8 mouse cellular contexts compared by ENCODE assay signal in genomic region chr8:61759327-61760189, GRCm38 (mm10).
DNase-seq lines count a peak whose midpoint lies in the region; ATAC-seq and TF ChIP-seq lines count a peak whose summit lies in the region.

No protein-coding gene starts in this region.

- no peaks in the 10 kb centered on the region; the same call in 1 of the 2 replicates for H3K27me3 ChIP-seq in intestine, postnatal 0 days (replicated peaks; ENCODE audit: control insufficient read depth, insufficient read depth, low read length)
- no peaks in the 10 kb centered on the region for H3K27me3 ChIP-seq in stomach, postnatal 0 days (ENCODE audit: control insufficient read depth, insufficient read depth, low read length)

- no peak overlapping the region for H3K27ac ChIP-seq in brown adipose tissue, adult 24 weeks (replicated peaks; ENCODE audit: low read depth, low read length)
- no peak overlapping the region for H3K27ac ChIP-seq in intestine, postnatal 0 days (ENCODE audit: low read depth, low read length)
- H3K27ac ChIP-seq in stomach, postnatal 0 days (replicated peaks) = peak overlapping the region; percentile 79

- 2% methylated on average over 44 of the region's 44 CpGs for WGBS in intestine, postnatal 0 days
- WGBS in stomach, postnatal 0 days = under 1% methylated on average over 42 of the region's 44 CpGs

- peaks cover 3% of the 10 kb centered on the region; the same call in 1 of the 2 replicates for H3K4me1 ChIP-seq in brown adipose tissue, adult 24 weeks (ENCODE audit: control insufficient read depth, insufficient read depth, insufficient read length, low read length)
- no peaks in the 10 kb centered on the region for H3K4me1 ChIP-seq in intestine, postnatal 0 days (replicated peaks; ENCODE audit: control insufficient read depth, insufficient read depth, low read length)
- no peaks in the 10 kb centered on the region for H3K4me1 ChIP-seq in stomach, postnatal 0 days (replicated peaks; ENCODE audit: control insufficient read depth, insufficient read depth)

- no peaks in the 10 kb centered on the region for H3K36me3 ChIP-seq in intestine, postnatal 0 days (ENCODE audit: control insufficient read depth, insufficient read depth)
- no peaks in the 10 kb centered on the region for H3K36me3 ChIP-seq in stomach, postnatal 0 days (ENCODE audit: control insufficient read depth, insufficient read depth, low read length)

- TF ChIP-seq EP300 in stomach, postnatal 0 days (optimal IDR thresholded peaks at IDR 0.05) = no peak

- H3K4me3 ChIP-seq in brown adipose tissue, adult 24 weeks (ENCODE audit: insufficient read depth, low read depth, low read length) = peak overlapping the region; percentile 63
- H3K4me3 ChIP-seq in intestine, postnatal 0 days (ENCODE audit: low read depth, low read length) = peak overlapping the region; percentile 49
- peak overlapping the region; percentile 56 for H3K4me3 ChIP-seq in stomach, postnatal 0 days (ENCODE audit: low read depth, low read length)

- ATAC-seq in granulocyte monocyte progenitor cell, adult 5-6 weeks (replicated peaks; ENCODE audit: poor library complexity, severe bottlenecking) = peak; percentile 68
- peak; percentile 54 for ATAC-seq in intestine, postnatal 0 days
- peak; percentile 81 for ATAC-seq in stomach, postnatal 0 days (ENCODE audit: low FRiP score, low TSS enrichment)

- peak overlapping the region; percentile 97 for H3K4me2 ChIP-seq in intestine, postnatal 0 days (replicated peaks; ENCODE audit: low read depth)
- peak overlapping the region; percentile 83 for H3K4me2 ChIP-seq in stomach, postnatal 0 days (replicated peaks; ENCODE audit: low read depth)

- no peak for TF ChIP-seq CTCF in intestine, postnatal 0 days (IDR thresholded peaks at IDR 0.05; ENCODE audit: low read depth)
- TF ChIP-seq CTCF in stomach, postnatal 0 days (IDR thresholded peaks at IDR 0.05; ENCODE audit: low read depth) = no peak

- peak overlapping the region; percentile 55; the same call in 1 of the 2 replicates for H3K9ac ChIP-seq in intestine, postnatal 0 days (ENCODE audit: low read depth, low read length)
- peak overlapping the region; percentile 59 for H3K9ac ChIP-seq in stomach, postnatal 0 days (ENCODE audit: low read length)

- no peaks in the 10 kb centered on the region for H3K9me3 ChIP-seq in intestine, postnatal 0 days (ENCODE audit: control insufficient read depth)
- no peaks in the 10 kb centered on the region for H3K9me3 ChIP-seq in stomach, postnatal 0 days (ENCODE audit: control insufficient read depth, low read length)

- peak; percentile 23 to 46 for DNase-seq in layer of hippocampus, postnatal 10 days (ENCODE audit: low spot score in 2 of 2)
- DNase-seq in layer of hippocampus, postnatal 14 days (ENCODE audit: low spot score in 2 of 2) = no peak
- peak; percentile 48 to 68 for DNase-seq in lung, postnatal 4 days
- peak; percentile 65 for DNase-seq in stomach, postnatal 0 days (ENCODE audit: low spot score)
- no peak for DNase-seq in thymus, postnatal 10 days (ENCODE audit: low spot score in 2 of 2)

Comparison
In these comparisons a context has a peak if more than half of its experiments do, and no peak if none do; other contexts are left out.
1. DNase-seq: peak in layer of hippocampus, postnatal 10 days (2 of 2), lung, postnatal 4 days (2 of 2) and stomach, postnatal 0 days (single experiment); none in layer of hippocampus, postnatal 14 days (0 of 2) and thymus, postnatal 10 days (0 of 2).
2. Peak in every context shown above with its lines, with median percentiles within 50 percentile points of each other: H3K4me3 ChIP-seq and ATAC-seq.